Mouse (Mus musculus) embryo, embryonic 11 days (tissue): ENCODE measurements around the gene Pitpnm2.

Source experiments
- DNase-seq: peaks from one replicate; pipeline ENCODE4 v3.0.0-alpha.2; 2015

Gene Pitpnm2

DNA sequence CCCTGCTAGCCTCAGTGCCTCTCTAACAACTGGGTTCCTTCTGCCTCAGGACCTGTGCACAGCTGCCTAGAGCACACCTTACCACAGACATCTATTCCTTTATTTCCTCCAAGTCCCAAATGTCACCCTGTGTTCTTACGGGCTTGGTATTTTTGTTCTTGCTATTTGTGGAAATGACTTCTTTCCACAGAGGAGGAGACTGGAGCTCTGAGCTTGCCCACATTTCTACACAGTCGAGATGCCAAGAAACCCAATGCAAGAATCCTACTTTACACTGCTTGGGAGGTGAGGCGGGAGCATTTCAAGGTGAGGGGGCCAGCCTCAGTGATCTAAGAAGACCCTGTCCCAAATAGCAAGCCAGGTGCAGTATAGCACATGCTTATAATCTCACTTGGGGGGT is 164.0 kb downstream of the Pitpnm2 start:
- DNase-seq = no peak

DNA sequence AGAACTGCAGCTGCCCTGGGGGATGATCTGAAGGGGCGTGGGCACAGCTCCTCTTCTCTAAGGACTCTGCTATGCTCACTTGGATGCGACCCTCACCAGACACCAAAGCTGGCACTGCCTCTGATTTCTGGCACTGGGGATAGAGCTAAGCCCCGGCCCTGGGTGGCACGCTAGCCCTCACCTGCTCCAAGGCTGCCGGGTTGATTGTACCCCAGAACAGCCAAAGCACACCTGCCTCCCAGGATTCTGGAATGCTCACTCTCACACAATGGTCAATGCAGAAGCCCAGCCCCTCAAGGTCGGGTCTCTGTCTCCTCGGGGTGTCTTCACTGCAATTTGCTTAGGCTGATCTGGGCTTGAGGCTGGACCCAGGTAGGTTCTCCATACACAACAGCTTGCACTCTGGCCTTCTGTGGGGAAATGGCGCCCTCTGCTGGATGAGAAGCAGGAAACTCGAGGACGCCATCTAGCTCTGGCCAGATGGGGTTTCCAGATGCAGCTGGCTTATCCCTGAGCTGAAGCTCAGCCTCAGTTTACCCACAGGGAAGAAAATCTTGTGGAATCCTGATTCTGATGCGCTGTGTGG is 164.9 kb downstream of the Pitpnm2 start:
- peak; percentile 83 for DNase-seq

- no peak for DNase-seq
These were observed 165.5 kb downstream of the Pitpnm2 start for GRCm38 (mm10) chr5:124083850-124084587.

DNA sequence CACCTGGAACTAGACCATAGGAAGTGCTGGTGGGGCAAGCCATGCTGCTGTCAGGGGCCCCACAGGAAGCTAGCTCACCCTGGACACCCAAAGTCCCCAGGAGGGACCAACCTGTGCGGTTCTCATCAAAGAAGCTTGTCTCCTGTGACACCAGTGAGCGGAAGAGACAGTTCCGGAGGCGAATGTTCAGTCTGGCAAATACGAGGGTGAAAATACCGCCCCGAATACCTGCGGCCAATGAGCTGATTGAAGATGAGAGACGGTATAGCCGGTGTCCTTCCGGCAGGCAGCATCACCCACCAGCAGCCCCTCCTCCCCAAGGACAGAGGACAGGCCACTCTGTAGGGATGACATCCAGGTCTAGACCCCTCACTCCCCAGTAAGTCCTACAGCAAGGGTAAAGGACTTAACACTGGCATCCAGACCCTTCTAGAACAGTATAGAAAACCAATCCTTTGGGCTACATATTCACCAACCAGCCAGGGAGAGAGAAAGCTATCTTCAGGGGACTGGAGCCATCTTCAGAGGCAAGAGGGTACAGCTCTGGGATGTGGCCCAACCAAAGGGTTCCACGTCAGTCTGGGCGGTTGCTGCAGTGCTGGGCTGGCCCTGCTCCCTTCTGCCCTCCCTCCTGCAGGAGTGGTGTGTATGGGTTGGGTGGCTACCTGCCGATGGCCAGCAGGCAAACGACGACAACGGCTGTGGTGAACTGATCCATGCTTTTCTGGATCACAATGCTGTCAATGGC is 166.4 kb downstream of the Pitpnm2 start:
- DNase-seq = no peak

GRCm38 (mm10) chr5:124082447-124082846 is 167.1 kb downstream of the Pitpnm2 start:
- no peak for DNase-seq

- no peak for DNase-seq
These were observed 169.7 kb downstream of the Pitpnm2 start for GRCm38 (mm10) chr5:124079880-124080279.

DNA sequence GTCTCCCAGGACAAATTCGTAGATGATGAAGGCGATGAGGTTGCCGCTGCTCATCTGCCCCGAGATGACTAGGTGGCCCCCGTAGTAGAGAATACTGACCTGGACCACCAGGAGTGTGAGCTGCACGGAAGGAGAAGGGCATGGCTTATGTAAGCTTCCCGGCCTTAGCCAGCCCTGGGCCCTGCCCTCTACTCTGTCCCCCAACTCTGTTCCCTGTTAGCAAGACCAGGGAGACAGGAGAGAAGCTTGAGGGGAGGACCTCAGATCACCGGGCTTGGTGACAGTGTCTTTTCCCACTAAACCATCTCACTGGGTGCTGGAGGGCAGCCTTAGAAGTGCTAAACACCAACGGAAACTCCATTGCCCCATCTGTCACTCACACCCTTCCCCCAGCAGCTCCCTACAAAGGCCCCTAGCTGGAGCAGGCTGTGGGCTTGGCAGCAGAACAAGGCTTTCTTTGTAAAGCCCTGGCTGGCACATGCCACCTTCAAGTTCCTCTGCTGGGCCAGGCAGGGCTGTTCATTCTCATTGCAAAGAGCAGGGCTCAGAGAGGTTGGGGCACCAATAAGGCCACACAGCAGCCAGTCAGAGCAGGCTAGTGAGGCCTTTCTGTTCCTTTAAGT is 170.7 kb downstream of the Pitpnm2 start:
- no peak for DNase-seq

GRCm38 (mm10) chr5:124077856-124078460 is 171.6 kb downstream of the Pitpnm2 start:
- DNase-seq = no peak

DNA sequence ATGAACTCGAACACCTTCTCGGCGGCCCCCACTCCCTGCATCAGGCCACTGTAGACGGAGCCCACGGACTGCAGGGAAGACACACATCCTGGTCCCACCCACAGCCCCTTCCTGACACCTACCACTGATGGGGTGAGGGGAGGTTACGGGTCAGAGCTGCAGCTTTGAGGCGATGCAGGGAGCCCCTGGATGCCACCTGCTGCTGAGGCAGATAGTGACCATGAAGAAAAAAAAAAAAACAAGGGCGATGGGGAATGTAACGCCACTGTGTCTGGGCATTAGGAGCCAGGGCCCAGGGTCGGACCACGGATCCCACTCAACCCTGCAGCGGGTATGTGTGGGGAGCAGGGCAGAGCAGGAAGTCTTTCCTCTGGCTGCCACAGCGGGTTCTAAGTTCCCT is 172.3 kb downstream of the Pitpnm2 start:
- DNase-seq = no peak

- no peak for DNase-seq
These were observed 173.0 kb downstream of the Pitpnm2 start for GRCm38 (mm10) chr5:124076559-124076958.

GRCm38 (mm10) chr5:124075716-124076115 is 173.8 kb downstream of the Pitpnm2 start:
- no peak for DNase-seq

- peak; percentile 55 for DNase-seq
These were observed 174.7 kb downstream of the Pitpnm2 start for GRCm38 (mm10) chr5:124074845-124075307.

DNA sequence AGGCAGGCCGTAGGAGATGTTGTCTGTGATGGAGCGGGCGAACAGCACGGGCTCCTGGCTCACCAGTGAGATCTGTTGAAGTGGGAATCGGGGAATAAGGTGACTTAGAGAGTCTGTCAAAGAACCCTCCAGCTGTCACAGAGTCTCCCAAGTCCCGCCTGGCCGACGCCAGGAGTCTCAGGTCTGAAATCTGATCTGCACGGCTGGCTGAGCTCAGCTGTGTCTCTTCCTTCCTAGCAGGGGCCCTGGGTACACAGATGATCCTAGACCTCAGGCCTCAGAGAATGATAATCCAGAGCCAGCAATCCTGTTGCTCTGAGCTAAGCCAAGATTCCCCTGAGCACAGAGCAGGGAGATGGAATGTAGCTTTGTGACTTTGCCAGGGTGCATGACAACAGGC is 175.9 kb downstream of the Pitpnm2 start:
- peak; percentile 62 for DNase-seq

DNA sequence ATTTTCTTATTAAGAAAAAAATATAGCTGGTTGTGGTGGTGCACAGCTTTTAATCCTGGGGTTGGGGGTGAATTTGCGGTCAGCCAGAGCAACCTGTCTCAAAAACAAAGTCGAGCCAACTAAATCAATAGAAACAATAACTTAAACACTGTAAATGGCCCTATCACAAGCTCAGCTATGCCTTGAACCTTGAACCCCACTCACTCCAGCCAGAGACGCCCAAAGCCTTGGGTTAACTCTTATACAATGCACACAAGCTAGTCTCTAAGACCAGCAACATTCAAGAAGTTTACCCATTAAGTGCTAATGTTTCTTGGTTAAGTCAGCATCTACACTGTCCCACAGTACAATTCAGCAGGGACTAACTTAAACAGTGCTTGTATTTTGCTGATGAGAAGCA is 179.9 kb downstream of the Pitpnm2 start:
- no peak for DNase-seq
